In the genomic region with DNA sequence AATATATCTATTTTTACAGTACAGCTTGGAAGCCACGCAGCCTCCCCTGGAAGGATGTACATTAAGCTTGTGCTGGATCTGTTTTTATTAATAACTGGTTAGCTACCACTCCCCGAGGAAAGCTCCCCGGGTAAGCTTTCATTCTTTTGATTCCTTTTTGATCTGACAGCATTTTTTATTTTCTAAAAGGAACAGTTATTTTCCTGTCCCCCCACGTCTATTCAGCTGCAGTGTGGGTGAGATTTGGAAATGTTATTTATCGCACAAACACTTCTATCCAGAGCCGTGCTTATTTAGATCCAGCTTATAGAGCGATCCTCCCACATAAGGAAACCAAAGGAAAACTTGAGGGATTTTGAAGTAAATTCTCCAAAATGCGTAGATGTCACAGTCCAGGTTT, we compare ENCODE assay signal across 22 mouse cellular contexts.
DNase-seq lines count a peak whose midpoint lies in the region; ATAC-seq lines count a peak whose summit lies in the region.
"Had no signal": no experiment of that assay in that cellular context is flagged by ENCODE, and none has a peak within 500 bp of the region (broad histone marks: within the 10 kb centered on the region; RNA-seq: fewer than 3 reads in every experiment).

No protein-coding gene starts in this region.

- intact Hi-C loops in left cerebral cortex, postnatal 25 days (cut with DNase I): no loop called here
- intact Hi-C loops in left cerebral cortex, postnatal 4 days (cut with DNase I): no loop called here

- peak; percentile 62 for ATAC-seq in frontal cortex, adult (ENCODE audit: low TSS enrichment)
- ATAC-seq: forebrain, embryonic 15.5 days; hindbrain, postnatal 0 days; inflammation-experienced regulatory T-cells, adult 6 months; Patski had no signal

- DNase-seq in frontal cortex, postnatal 25 days (ENCODE audit: low spot score in 2 of 2): no peak
- peak; percentile 17 to 29 for DNase-seq in left cerebral cortex, postnatal 25 days (ENCODE audit: low spot score in 2 of 2)
- DNase-seq in left cerebral cortex, postnatal 4 days: no peak
- DNase-seq in brain, adult 2 months (ENCODE audit: low read depth, low spot score): peak; percentile 51
- DNase-seq in thymus, postnatal 14 days: no peak
- DNase-seq: adrenal gland, postnatal 10 days; adrenal gland, postnatal 36 days; cerebellum, adult 11 months; cerebellum, adult 8-10 months; cerebellum, postnatal 10 days; cerebellum, postnatal 36 days; embryo, embryonic 11 days; gastrocnemius, adult 2 months; gastrocnemius, postnatal 14 days; heart, adult 18-20 months; heart, postnatal 14 days; heart, postnatal 4 days had no signal

Comparison
In these comparisons a context has a peak if more than half of its experiments do, and no peak if none do; other contexts are left out.
1. DNase-seq: peak in left cerebral cortex, postnatal 25 days (2 of 2) and brain, adult 2 months (single experiment); none in frontal cortex, postnatal 25 days (0 of 2), left cerebral cortex, postnatal 4 days (single experiment) and thymus, postnatal 14 days (single experiment).